Mouse (Mus musculus): ENCODE measurements around the gene Krt79.
A peak's percentile ranks its signal among the peaks of the same experiment; 100 is the strongest.

Gene Krt79

DNA sequence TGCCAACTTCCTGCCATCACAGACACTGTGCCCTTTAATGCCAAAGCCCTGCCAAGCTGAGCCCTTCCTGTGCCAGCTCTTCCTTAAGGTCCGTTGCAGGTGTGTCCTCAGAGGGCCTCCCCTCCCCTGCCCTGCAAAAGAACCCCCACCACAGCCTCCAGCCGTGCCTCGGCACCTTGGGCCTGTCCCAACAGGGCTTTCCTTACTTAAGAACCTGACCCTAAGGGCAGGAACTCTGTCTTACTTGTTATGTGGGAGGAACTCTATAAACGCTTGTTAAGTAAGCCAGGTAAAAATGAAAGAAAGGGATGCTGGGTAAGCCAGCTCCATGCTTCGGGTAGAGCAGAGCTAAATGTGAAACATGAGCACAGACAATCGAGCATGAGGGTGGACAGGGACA is 7.1 kb downstream of the Krt79 start:
- no peak for DNase-seq (ENCODE audit: low spot score)

DNA sequence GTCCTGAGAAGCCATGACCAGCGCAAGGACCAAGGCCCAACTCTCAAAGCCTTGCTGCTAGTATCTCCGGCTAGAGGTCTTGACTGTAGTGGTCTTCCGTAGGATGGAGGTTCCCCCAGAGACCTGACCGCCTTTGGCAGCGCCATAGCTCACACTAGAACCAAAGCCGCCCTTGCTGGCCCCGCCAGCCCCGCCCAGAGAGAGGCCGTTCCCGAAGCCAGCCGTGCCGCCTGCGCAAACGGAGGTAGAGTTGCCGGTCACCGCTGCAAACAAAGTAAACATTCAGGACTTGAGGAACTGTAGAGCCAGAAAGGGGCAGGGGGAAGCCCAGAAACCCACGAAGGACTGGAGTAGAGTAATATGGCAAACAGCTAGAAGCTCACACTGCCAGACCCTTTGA is 10.5 kb downstream of the Krt79 start:
- DNase-seq (ENCODE audit: low spot score): peak; percentile 50

DNA sequence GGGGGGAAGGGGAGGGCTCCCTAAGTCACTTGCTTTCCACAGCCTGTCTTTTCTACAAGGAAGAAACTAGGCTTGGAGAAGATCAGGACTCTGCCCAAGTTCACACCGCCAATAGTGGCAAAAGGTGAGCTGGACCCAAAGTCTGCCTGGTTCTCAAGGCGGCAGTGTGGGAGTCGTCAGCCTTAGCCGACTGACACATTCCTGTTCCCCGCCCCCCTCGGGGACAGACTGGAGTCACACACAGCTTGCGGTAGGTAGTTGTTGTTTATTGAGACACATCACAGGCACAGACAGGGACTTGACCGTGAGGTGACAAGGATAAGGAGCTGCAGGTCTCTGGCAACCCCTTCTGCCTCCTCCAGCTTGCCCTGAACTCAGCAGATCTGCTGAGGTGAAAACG is 11.0 kb downstream of the Krt79 start:
- DNase-seq (ENCODE audit: low spot score): no peak

DNA sequence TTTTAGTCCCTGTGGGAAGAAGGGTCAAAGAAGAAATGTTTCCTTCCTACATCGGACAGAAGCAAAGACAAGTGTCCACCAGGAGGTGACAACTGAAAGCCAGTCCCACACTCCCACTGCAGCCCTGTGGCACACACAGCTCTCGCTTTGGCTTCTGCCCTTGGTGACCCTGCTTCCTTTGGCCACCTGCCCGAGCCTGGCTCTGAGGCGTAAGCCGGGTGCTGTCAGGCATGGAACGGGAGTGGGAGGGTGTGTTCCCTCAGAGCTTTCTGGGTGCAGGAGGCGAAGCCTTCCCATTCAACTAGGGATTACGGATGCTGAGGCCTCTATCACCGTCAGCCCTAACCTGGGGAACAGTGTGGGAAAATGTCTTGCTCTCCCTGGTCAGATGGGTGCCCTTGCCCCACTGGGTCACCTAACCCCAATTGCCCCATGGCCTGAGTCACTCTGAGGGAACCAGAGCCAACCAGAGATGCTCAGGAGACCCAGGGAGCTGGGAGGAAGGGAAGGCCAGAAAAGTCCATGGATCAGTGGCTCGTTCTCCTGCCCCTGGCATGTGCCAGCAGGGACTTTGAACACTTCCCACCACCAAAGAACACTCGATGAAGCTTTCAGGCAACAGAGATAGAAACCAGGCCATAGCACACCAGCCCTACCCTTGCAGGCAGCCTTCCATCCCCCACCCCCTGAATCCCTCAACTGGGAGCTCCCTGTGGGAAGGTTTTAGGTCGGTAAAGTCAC is 12.6 kb downstream of the Krt79 start:
- peak; percentile 68 for DNase-seq (ENCODE audit: low spot score)

DNA sequence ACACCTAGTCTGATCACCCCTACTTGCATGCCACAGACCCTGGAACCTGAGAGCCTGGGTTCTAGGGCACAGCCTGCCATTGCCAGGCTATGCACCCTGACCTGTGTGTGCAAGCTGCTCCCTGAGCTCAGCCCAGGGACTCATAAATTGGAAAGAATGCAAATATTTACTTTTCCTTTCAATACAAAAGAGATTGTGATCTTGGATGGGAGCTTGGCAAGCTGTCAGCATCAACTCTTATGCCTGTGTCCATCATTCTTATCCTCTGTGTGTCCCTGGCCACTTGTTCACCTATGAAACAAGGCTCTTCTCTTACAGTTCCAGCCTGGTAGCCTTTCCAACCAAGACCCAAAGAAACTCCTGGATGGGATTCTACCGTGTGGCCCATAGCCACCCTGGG is 15.1 kb downstream of the Krt79 start:
- DNase-seq (ENCODE audit: low spot score): no peak

DNA sequence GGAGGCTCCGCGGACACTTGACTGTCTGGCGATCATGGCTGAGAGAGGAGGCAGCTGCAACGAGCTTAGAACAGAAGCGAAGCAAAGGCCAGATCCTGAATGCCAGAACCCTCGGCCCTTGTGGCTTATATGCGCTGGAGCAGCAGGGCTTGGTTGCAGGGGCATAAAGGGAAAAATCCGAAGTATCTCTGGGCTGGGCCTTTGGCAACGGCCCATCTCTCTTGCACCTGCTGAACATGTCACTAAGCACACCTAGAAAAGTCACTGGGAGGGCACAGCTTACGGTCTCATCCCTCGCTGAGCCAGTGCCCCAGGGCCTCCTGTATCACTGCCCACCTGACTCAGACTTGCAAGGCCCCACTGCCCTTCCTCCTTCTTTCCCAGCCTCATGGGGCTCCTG is 15.5 kb downstream of the Krt79 start, which contains the start of gene Krt4:
TSS of gene Krt4 (minus strand) at position 101 of the 400 bp plus-strand sequence.
- DNase-seq (ENCODE audit: low spot score): no peak

DNA sequence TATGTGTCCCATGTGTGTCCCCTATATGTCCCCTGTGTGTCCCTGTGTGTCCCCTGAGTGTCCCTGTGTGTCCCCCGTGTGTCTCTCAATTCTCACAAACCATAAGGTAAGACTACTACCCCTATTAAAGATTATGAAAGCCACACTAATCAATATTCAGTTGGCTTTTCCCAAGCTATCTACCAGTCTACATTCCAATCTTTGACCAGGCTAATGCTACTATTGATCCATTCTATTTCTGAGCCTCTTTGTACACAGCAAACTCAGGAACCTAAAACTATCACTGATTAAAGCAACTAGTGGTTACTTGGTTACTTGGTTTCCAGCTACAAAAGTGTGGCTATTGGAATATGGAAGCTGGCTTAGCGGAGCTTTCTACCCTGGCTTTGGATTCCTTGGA is 17.8 kb downstream of the Krt79 start:
- DNase-seq (ENCODE audit: low spot score): no peak

DNA sequence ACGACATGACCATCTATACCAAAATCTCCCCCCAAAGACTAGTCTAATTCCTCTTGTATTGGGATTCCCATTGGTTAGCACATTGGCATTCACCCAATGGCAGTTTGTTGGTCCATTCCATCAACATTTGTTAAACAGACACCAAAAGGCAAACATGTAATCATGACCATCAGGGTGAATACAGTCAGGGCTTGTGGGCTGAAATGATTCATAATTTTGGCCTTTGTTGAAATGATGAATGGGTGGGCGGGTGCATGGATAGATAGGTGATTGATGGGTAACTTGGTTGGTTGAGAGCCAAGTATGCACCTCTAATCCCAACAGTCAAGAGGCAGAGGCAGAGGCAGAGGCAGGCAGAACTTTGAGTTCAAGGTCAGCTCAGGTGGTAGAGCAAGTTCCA is 24.1 kb downstream of the Krt79 start:
- DNase-seq (ENCODE audit: low spot score): no peak

DNA sequence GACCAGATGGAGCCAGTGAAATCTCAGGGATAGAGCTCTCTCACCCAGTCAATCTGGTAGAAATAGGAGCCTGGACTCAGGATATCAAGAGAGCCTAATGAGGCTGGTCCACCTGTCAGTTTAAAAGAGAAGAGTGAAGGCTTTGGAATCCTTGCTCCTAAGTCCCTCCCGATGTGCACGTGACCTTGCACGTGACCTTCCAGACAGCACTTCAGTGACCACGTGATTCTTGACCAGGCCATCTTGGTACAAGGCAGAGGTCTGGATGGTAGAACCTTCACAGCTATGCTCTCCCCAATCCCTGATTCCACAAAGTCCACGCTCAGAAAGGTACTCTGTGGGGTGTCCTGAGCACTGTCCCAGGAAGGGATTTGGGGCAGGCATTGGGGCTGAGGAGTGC is 35.3 kb downstream of the Krt79 start:
- DNase-seq (ENCODE audit: low spot score): no peak

DNA sequence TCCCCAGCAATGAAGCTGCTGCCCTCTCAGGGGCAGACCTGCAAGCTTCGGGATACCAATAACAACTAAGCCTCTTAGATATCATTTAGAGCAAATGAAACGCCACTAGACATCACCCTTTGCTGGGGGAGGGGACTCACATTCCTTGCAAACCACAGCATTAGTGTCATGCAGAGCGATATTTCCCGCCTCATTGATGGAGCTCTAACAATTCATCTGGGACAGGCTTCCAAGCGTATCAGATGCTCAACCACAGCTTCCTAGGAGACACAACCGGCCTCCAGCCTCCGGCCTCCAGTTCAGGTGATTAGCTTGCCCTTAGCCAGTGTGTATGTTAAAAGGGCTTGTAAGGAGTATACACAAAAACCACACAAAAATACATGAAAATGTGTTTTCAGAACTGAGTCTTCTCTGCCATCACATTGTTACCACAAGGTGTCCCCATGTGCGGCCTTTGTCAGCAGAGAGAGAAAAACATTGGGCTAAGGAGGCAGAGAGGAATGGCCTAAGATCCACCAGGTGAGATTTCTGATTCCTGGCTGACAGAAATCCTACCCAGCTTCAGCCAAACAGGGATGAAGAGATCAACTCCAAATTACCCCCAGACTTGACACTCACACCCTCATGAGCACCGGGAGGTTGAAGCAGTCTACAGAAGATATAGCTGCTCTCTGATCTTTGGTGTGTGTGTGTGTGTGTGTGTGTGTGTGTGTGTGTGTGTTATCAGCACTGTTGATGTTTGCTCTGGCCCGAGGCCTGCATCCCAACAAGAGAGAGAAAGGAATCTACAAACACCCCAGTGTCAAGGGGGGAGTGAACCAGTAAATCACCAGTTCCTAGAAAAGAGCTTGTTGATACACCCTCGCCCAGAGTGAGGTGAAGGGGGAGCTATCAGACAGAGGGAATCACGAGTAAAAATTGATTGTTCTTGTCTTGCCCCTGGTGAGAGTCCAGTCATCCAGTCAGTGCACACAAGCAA is 37.7 kb downstream of the Krt79 start:
- no peak for DNase-seq (ENCODE audit: low spot score)

DNA sequence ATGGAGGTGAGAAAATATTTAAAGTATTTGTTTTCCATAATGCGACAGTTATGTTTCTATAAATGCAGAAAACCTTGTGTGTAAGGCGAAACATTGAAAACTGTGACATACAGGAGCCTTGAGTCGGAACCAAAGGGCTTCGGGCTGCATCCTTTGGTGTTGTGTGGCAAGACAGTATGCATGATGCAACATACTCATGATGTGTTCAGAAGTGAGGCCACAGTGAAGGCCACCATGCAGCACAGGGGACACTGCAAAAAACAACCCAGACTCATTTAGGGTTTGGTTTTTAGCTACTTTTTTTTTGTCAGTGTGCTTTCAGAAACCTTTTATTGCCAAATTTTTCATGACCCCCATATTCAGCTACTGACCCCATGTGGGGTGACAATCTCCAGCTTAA is 44.9 kb downstream of the Krt79 start:
- DNase-seq (ENCODE audit: low spot score): no peak

DNA sequence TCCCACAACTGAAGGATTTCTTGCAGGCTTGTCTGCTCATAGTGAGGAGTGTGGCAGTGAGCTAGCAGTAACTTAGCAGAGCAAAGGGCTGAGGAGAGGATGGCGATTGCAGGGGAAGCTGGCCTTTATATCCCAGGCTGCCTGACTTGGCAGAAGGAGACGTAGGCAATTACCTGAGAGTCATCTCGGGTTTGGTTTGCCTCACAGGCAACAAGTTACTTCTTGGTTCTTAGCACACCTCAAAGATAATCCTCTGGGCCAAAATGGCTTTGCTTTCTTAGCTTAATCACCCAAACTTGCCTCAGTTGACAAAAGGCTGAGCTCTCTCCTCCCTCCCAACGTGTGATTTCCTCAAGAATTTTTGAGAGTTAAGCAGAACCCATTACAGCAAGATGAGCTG is 47.3 kb downstream of the Krt79 start, which contains the start of gene Krt76:
TSS of gene Krt76 (minus strand) at position 101 of the 400 bp plus-strand sequence.
- DNase-seq (ENCODE audit: low spot score): no peak

DNA sequence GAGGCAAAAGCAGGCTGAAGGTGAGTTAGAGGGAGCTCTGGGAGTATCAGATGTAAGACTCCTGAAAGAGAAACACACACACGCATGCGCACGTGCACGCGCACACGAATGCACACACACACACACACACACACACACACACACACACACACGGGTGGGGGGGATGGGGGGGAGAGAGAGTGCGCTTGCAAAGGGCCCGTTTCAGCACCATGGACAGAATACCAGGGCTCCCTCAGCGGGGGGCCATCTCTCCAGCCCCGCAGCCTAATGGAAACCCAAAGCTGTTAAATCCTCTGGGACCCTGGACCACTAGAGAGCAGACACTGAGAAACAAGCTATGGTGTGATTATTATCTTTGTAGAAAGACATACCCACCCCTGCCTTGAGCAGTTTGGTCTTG is 60.3 kb downstream of the Krt79 start:
- peak; percentile 11 for DNase-seq (ENCODE audit: low spot score)

Measured in ovary, postnatal 36 days (tissue).